Comparison of ENCODE assay signal across 14 mouse cellular contexts in the genomic region with DNA sequence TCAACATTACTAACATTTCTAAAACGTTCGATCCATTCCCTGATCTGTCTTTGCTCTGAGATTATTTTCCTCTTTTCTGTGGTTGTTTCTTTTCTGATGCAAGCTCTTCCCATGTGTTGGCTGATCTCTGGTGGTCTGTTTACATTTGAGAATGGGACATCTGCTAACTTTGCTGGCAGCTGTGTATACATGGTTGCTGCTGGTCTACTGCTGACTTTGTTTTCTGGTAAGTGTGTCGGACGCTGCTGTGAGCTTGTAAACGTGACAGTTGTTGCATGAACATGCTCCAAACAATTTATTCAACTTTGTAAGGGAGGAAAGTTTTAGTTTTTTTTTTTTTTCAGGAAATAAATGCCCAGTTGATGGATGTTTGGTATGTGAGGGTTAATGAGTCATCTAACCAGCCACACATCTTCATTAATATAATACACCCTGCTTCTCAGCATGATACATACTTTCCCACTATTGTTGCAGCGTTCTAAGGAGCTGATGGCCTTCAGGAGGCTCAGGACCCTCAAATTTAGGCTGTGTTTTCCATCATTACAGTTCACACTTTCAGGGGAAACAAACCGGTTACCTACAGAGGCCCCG. TPM values are rescaled to one million over a fixed set of nuclear protein-coding genes. Genes with fewer than 3 reads are reported as not detected.
A peak's percentile ranks its signal among the peaks of the same experiment; 100 is the strongest.
DNase-seq lines count a peak whose midpoint lies in the region; ATAC-seq and TF ChIP-seq lines count a peak whose summit lies in the region.
"Had no signal": no experiment of that assay in that cellular context is flagged by ENCODE, and none has a peak within 500 bp of the region (broad histone marks: within the 10 kb centered on the region; RNA-seq: fewer than 3 reads in every experiment).

No protein-coding gene starts in this region.

- no peak for TF ChIP-seq POLR2A in liver, adult 2 months (IDR thresholded peaks at IDR 0.05; ENCODE audit: extremely low read depth, insufficient read depth, low read length)

- H3K9ac ChIP-seq in liver, adult 2 months (ENCODE audit: low read depth, low read length): no peak overlapping the region
- no peak overlapping the region for H3K9ac ChIP-seq in liver, postnatal 0 days (replicated peaks)
- H3K9ac ChIP-seq in neural tube, embryonic 13.5 days: no peak overlapping the region
- no peak overlapping the region for H3K9ac ChIP-seq in neural tube, embryonic 15.5 days (replicated peaks)

- no peak for TF ChIP-seq CTCF in liver, adult 2 months (IDR thresholded peaks at IDR 0.05; ENCODE audit: low read depth, low read length)
- no peak for TF ChIP-seq CTCF in liver, postnatal 0 days (IDR thresholded peaks at IDR 0.05; ENCODE audit: low read depth)

- H3K79me2 ChIP-seq in liver, adult 2 months (ENCODE audit: control insufficient read depth, insufficient read depth, low read length): no peaks in the 10 kb centered on the region

- no peak overlapping the region for H3K4me2 ChIP-seq in liver, postnatal 0 days (ENCODE audit: low read depth, low read length)
- H3K4me2 ChIP-seq in neural tube, embryonic 13.5 days: no peak overlapping the region
- no peak overlapping the region; the same call in 1 of the 2 replicates for H3K4me2 ChIP-seq in neural tube, embryonic 15.5 days

- no peak for TF ChIP-seq EP300 in liver, postnatal 0 days (IDR thresholded peaks at IDR 0.05; ENCODE audit: low read depth)

- no peak overlapping the region for H3K4me3 ChIP-seq in liver, adult 2 months (ENCODE audit: insufficient read depth, low read depth, low read length)
- no peak overlapping the region for H3K4me3 ChIP-seq in liver, postnatal 0 days (ENCODE audit: low read depth, low read length)
- no peak overlapping the region for H3K4me3 ChIP-seq in neural tube, embryonic 13.5 days
- H3K4me3 ChIP-seq in neural tube, embryonic 15.5 days (replicated peaks): no peak overlapping the region
- H3K4me3 ChIP-seq: forebrain, embryonic 10.5 days; layer of hippocampus, adult 2 months had no signal

- WGBS in liver, adult 2 months: 69% methylated on average over 8 of the region's 8 CpGs
- 65% methylated on average over 8 of the region's 8 CpGs for WGBS in liver, postnatal 0 days (ENCODE audit: insufficient replicate concordance)
- WGBS in neural tube, embryonic 13.5 days: 56% methylated on average over 8 of the region's 8 CpGs
- 60% methylated on average over 8 of the region's 8 CpGs for WGBS in neural tube, embryonic 15.5 days

- no peaks in the 10 kb centered on the region for H3K36me3 ChIP-seq in liver, adult 2 months (ENCODE audit: control insufficient read depth, insufficient read depth, low read length)
- no peaks in the 10 kb centered on the region for H3K36me3 ChIP-seq in liver, postnatal 0 days (replicated peaks; ENCODE audit: insufficient read depth, low read length)
- H3K36me3 ChIP-seq in neural tube, embryonic 13.5 days: no peaks in the 10 kb centered on the region
- no peaks in the 10 kb centered on the region for H3K36me3 ChIP-seq in neural tube, embryonic 15.5 days

- DNase-seq in embryo, embryonic 10.5 days (ENCODE audit: low spot score): peak; percentile 34
- DNase-seq in embryo, embryonic 10 days (ENCODE audit: low spot score): no peak
- DNase-seq in liver, adult 2 months (ENCODE audit: extremely low read depth, low read depth, low spot score): peak; percentile 31
- no peak for DNase-seq in liver, postnatal 0 days
- no peak for DNase-seq in neural tube, embryonic 10.5 days (ENCODE audit: extremely low spot score, low spot score)
- no peak for DNase-seq in layer of hippocampus, postnatal 14 days (ENCODE audit: low spot score in 2 of 2)
- DNase-seq: cerebellum, adult 9-10 months; heart, postnatal 10 days; thymus, postnatal 4 days had no signal

- no peak for ATAC-seq in liver, postnatal 0 days
- no peak for ATAC-seq in neural tube, embryonic 13.5 days (ENCODE audit: low read depth)
- ATAC-seq in neural tube, embryonic 15.5 days (ENCODE audit: low FRiP score): no peak
- ATAC-seq: inflammation-experienced regulatory T-cells, adult 6 months had no signal

- no peaks in the 10 kb centered on the region for H3K4me1 ChIP-seq in liver, adult 2 months (ENCODE audit: control insufficient read depth, insufficient read depth, low read length)
- H3K4me1 ChIP-seq in liver, postnatal 0 days (ENCODE audit: insufficient read depth): no peaks in the 10 kb centered on the region
- H3K4me1 ChIP-seq in neural tube, embryonic 13.5 days (replicated peaks): peaks cover 20% of the 10 kb centered on the region
- H3K4me1 ChIP-seq in neural tube, embryonic 15.5 days: peaks cover 17% of the 10 kb centered on the region

- no peak overlapping the region for H3K27ac ChIP-seq in liver, adult 2 months (replicated peaks; ENCODE audit: insufficient read depth, low read depth, low read length)
- H3K27ac ChIP-seq in liver, postnatal 0 days (ENCODE audit: low read depth): no peak overlapping the region
- H3K27ac ChIP-seq in neural tube, embryonic 13.5 days (replicated peaks): peak overlapping the region; percentile 46
- peak overlapping the region; percentile 19; the same call in 1 of the 2 replicates for H3K27ac ChIP-seq in neural tube, embryonic 15.5 days (replicated peaks)
- H3K27ac ChIP-seq: forebrain, embryonic 10.5 days; layer of hippocampus, adult 2 months had no signal

- H3K27me3 ChIP-seq in liver, adult 2 months (ENCODE audit: control insufficient read depth, insufficient read depth, low read length): no peaks in the 10 kb centered on the region
- H3K27me3 ChIP-seq in liver, postnatal 0 days (ENCODE audit: insufficient read depth, low read length): no peaks in the 10 kb centered on the region
- H3K27me3 ChIP-seq in neural tube, embryonic 13.5 days: no peaks in the 10 kb centered on the region
- no peaks in the 10 kb centered on the region for H3K27me3 ChIP-seq in neural tube, embryonic 15.5 days (replicated peaks)

- H3K9me3 ChIP-seq in liver, postnatal 0 days (ENCODE audit: low read length): no peaks in the 10 kb centered on the region
- no peaks in the 10 kb centered on the region for H3K9me3 ChIP-seq in neural tube, embryonic 13.5 days
- no peaks in the 10 kb centered on the region for H3K9me3 ChIP-seq in neural tube, embryonic 15.5 days (replicated peaks)

RNA-seq across cellular contexts. Expression of a gene that starts 21.3 kb away (rescaled TPM):
- 0.65 and 1.3 TPM in 2 replicates for total RNA-seq in liver, adult 2 months (2014; rRNA removed)
- 0.42 and 0.46 TPM in 2 replicates for polyA plus RNA-seq in liver, adult 2 months (2012; rRNA removed)
- 0.27 and 0.31 TPM in 2 replicates for polyA plus RNA-seq in liver, postnatal 0 days (2015; fragmentation: Nextera tagmentation; extraction: Ambion mirVana)
- 1.5 and 2.5 TPM in 2 replicates for polyA plus RNA-seq in neural tube, embryonic 13.5 days (2015; fragmentation: Nextera tagmentation; extraction: Ambion mirVana)
- polyA plus RNA-seq in neural tube, embryonic 15.5 days (2015; fragmentation: Nextera tagmentation; extraction: Ambion mirVana): 1.7 and 2.3 TPM in 2 replicates
- total RNA-seq in layer of hippocampus, postnatal 14 days (2021): 1 to 10 TPM; 4.4 to 4.9 TPM
- polyA plus RNA-seq: inflammation-experienced regulatory T-cells, adult 6 months had no signal

Comparison
In these comparisons a context has a peak if more than half of its experiments do, and no peak if none do; other contexts are left out.
1. DNase-seq: peak in embryo, embryonic 10.5 days (single experiment) and liver, adult 2 months (single experiment); none in embryo, embryonic 10 days (single experiment), liver, postnatal 0 days (single experiment), neural tube, embryonic 10.5 days (single experiment) and layer of hippocampus, postnatal 14 days (0 of 2).
2. H3K27ac ChIP-seq: peak in neural tube, embryonic 13.5 days (single experiment) and neural tube, embryonic 15.5 days (single experiment); none in liver, adult 2 months (single experiment) and liver, postnatal 0 days (single experiment).